Mouse (Mus musculus) forebrain, embryonic 14.5 days (tissue): ENCODE results near the gene Gpr146. TPM values are rescaled to one million over a fixed set of nuclear protein-coding genes. Genes with fewer than 3 reads are reported as not detected.

Experiments
- ATAC-seq: fragments of 200-750 bp; cut with Nextera tagmentation; 2 replicates; pipeline ENCODE4 v1.8.0; 2017; ENCODE audit warnings: mild to moderate bottlenecking, moderate library complexity
- DNase-seq: peaks from one replicate; pipeline ENCODE4 v3.0.0-alpha.2; 2015; ENCODE audit warnings: low spot score
- H3K27ac ChIP-seq: fragments of 300-500 bp; sonication (generic); 2 replicates; pipeline ENCODE4 v1.5.1; 2014; ENCODE audit warnings: low read depth, mild to moderate bottlenecking, control low read depth, low read length, moderate library complexity
- H3K27me3 ChIP-seq: fragments of 300-500 bp; sonication (generic); replicated peaks from 2 replicates; pipeline ENCODE4 v1.6.1; 2014; ENCODE audit warnings: low read length, control low read depth, mixed read lengths; ENCODE audit not compliant: control insufficient read depth, insufficient read depth
- H3K36me3 ChIP-seq: fragments of 300-500 bp; sonication (generic); 2 replicates; pipeline ENCODE4 v1.6.1; 2014; ENCODE audit warnings: low read length, control low read depth; ENCODE audit not compliant: control insufficient read depth, insufficient read depth
- H3K4me1 ChIP-seq: fragments of 300-500 bp; sonication (generic); 2 replicates; pipeline ENCODE4 v1.6.1; 2014; ENCODE audit warnings: antibody characterized with exemption, low read length, control low read depth; ENCODE audit not compliant: control insufficient read depth, insufficient read depth
- H3K4me2 ChIP-seq: fragments of 300-500 bp; sonication (generic); 2 replicates; pipeline ENCODE4 v1.6.1; 2014; ENCODE audit warnings: mild to moderate bottlenecking, control low read depth, low read length
- H3K4me3 ChIP-seq: fragments of 300-500 bp; sonication (generic); 2 replicates; pipeline ENCODE4 v1.5.1; 2014; ENCODE audit warnings: low read depth, low read length, control low read depth
- H3K9ac ChIP-seq: fragments of 300-500 bp; sonication (generic); 2 replicates; pipeline ENCODE4 v1.6.1; 2014; ENCODE audit warnings: mild to moderate bottlenecking, low read length, control low read depth, moderate library complexity
- H3K9me3 ChIP-seq: fragments of 300-500 bp; sonication (generic); replicated peaks from 2 replicates; pipeline ENCODE4 v1.6.1; 2016; ENCODE audit warnings: low read length, control low read depth, mixed read lengths; ENCODE audit not compliant: control insufficient read depth
- WGBS: fragments of 180-500 bp; shearing (Covaris S2); extraction: QIAGEN DNeasy Blood & Tissue Kit; methylation state at CpG from one replicate; pipeline ENCODE4 v1.1.7; 2014; 5-methylcytosine and 5-hydroxymethylcytosine counted together
- polyA plus RNA-seq: library from polyadenylated mRNA; unstranded; fragments of >200 nt; fragmentation: Nextera tagmentation; extraction: Ambion mirVana; gene quantifications from 2 replicates; pipeline ENCODE4 v1.2.1, GENCODE M21; 2014

Gpr146 gene
- polyA plus RNA-seq, 1 experiment from 2014 or later: 0.93 TPM

- Histone ChIP-seq H3K27ac (no peak within 1 kb of the TSS), H3K9me3 (no peaks in the 10 kb centered on the region), H3K4me3 (no peak within 1 kb of the TSS), H3K9ac (no peak within 1 kb of the TSS), H3K4me2 (no peak within 1 kb of the TSS), H3K4me1 (no peaks in the 10 kb centered on the region), H3K27me3 (no peaks in the 10 kb centered on the region), H3K36me3 (no peaks in the 10 kb centered on the region)
- WGBS: 60% methylated on average over 6 of the region's 6 CpGs
- DNase-seq (no peak), ATAC-seq (no peak)
Observed at GRCm38 (mm10) chr5:139352317-139352716, 25.2 kb upstream of the Gpr146 start, which contains the start of gene Cyp2w1. Gene Cyp2w1, plus strand, starts transcription at chr5:139352617.

DNA sequence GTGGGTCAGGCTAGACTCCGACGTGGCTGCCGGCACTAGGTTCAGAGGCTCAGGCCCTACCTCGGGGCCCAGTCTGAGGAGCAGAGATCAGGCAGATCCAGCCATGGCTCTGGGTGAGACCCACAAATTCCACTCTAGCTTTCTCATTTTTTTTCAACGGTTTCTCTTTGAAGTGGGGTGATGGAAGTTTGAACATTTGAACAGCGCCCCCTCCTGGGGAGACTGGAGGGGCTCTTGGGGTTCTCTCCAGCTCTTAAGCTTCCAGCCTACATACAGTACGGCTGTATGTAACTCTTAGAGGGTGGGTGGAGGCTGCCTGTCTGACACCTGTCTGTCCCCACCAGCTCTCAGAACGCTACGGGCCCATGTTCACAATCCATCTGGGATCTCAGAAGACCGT, 24.0 kb upstream of the Gpr146 start:
- no peak for ATAC-seq
- 63% methylated on average over 10 of the region's 10 CpGs for WGBS
- DNase-seq: no peak
- no peaks in the 10 kb centered on the region for H3K4me1 ChIP-seq
- H3K36me3 ChIP-seq: 0 out of 2 replicates have a peak, but pooled peaks cover under 1% of the 10 kb centered on the region
- H3K9me3 ChIP-seq: no peaks in the 10 kb centered on the region
- no peaks in the 10 kb centered on the region for H3K27me3 ChIP-seq
- no peak overlapping the region for H3K4me2 ChIP-seq
- no peak overlapping the region for H3K9ac ChIP-seq
- H3K27ac ChIP-seq: no peak overlapping the region
- H3K4me3 ChIP-seq: no peak overlapping the region

DNA sequence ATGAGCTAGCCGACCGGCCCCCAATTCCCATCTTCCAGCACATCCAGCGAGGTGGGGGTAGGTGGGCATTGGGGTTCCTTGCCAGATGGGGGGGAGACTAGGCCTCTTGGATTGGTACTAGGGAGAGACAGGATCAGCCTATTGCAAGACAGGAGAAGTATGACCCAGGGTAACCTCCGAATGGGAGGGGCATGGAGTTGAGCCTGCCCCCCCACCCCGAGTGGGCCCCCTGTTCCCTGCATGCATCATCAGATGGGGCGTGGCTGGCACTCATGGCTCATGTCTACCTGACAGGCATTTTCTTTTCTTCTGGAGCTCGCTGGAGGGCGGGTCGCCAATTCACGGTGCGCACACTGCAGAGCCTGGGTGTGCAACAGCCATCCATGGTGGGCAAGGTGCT, 23.6 kb upstream of the Gpr146 start:
- Histone ChIP-seq H3K4me3 (no peak overlapping the region), H3K27me3 (no peaks in the 10 kb centered on the region), H3K36me3 (0 out of 2 replicates have a peak, but pooled peaks cover 4% of the 10 kb centered on the region), H3K4me1 (no peaks in the 10 kb centered on the region), H3K4me2 (no peak overlapping the region), H3K27ac (no peak overlapping the region), H3K9me3 (no peaks in the 10 kb centered on the region), H3K9ac (no peak overlapping the region)
- no peak for ATAC-seq
- DNase-seq: no peak
- 81% methylated on average over 11 of the region's 11 CpGs for WGBS

DNA sequence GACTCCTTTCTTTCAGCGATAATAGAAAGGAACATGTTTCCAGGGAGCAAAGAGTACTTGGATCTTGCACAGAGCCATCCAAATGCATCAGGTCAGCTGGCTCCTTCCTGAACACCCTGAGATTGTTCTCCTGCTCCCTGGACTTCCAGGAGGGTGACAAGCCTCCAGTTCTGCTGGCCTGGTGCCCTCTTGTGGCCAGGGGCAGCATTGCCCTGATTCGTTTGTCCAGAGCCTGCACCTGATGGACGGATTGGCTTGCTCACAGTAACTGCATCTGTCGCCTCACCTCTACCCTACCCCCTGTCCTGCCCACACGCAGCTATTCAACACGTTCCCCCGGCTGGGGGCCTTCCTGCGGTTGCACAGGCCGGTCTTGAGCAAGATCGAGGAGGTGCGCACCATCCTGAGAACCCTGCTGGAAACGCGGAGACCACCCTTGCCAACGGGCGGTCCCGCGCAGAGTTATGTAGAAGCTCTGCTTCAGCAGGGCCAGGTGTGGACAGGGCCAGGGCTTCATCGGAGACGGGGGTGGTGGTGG, 22.2 kb upstream of the Gpr146 start:
- no peaks in the 10 kb centered on the region for H3K9me3 ChIP-seq
- no peak overlapping the region for H3K27ac ChIP-seq
- no peak overlapping the region for H3K4me3 ChIP-seq
- no peaks in the 10 kb centered on the region for H3K27me3 ChIP-seq
- no peak overlapping the region for H3K4me2 ChIP-seq
- 0 out of 2 replicates have a peak, but pooled peaks cover 7% of the 10 kb centered on the region for H3K36me3 ChIP-seq
- H3K4me1 ChIP-seq: no peaks in the 10 kb centered on the region
- ATAC-seq (peak; percentile 30; the same call in 1 of the 2 replicates), DNase-seq (peak; percentile 64)
- H3K9ac ChIP-seq: no peak overlapping the region
- whole genome bisulfite sequencing: 37% methylated on average over 19 of the region's 19 CpGs

DNA sequence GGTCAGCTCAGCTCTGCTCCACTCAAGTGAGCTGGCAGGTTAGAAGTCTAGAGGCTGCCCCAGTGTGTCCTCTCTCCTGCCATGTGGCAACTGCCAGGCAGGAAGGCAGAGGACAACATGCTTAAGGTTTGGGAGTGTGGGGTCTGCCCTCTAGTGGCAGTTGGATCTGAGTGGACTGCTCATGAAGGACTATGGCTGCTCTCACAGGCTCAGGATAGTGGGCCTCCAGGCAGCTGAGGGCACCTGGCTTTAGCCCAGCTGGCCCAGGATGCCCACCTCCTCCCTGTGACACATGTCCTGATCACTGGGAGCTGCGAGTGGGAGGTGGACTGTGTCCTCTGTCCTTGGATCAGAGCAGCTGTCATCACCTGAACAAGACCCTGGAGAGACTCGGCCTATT, 18.8 kb upstream of the Gpr146 start:
- H3K4me1 ChIP-seq: no peaks in the 10 kb centered on the region
- H3K9me3 ChIP-seq: no peaks in the 10 kb centered on the region
- WGBS: 82% methylated on average over 2 of the region's 2 CpGs
- no peak overlapping the region for H3K9ac ChIP-seq
- H3K27me3 ChIP-seq: no peaks in the 10 kb centered on the region
- H3K4me3 ChIP-seq: no peak overlapping the region
- no peak overlapping the region for H3K4me2 ChIP-seq
- DNase-seq: no peak
- H3K27ac ChIP-seq: no peak overlapping the region
- H3K36me3 ChIP-seq: peaks cover 12% of the 10 kb centered on the region; the same call in 1 of the 2 replicates
- ATAC-seq: peak; percentile 42; the same call in 1 of the 2 replicates

DNA sequence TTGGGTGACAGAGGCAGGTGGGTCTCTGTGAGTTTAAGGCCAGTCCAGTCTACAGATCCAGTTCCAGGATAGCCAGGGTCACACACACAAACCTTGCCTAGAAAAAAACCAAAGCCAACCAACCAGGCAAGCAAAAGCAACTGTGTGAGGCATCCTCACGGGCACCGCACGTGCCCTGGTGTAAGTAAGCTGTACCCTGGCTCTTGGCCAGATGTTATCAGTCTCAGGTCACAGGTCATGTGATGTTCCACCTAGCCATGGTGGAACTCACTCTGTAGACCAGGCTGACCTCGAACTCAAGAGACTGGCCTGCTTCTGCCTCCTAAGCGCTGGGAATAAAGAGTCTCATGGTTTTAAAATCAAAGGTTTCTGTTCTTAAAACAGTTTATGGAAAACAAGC, 18.3 kb upstream of the Gpr146 start:
- Histone ChIP-seq H3K4me3 (no peak overlapping the region), H3K4me2 (no peak overlapping the region), H3K4me1 (no peaks in the 10 kb centered on the region), H3K27me3 (no peaks in the 10 kb centered on the region), H3K9me3 (no peaks in the 10 kb centered on the region), H3K27ac (no peak overlapping the region), H3K36me3 (peaks cover 12% of the 10 kb centered on the region; the same call in 1 of the 2 replicates), H3K9ac (no peak overlapping the region)
- WGBS: 98% methylated on average over 5 of the region's 5 CpGs
- DNase-seq (no peak), ATAC-seq (no peak)

DNA sequence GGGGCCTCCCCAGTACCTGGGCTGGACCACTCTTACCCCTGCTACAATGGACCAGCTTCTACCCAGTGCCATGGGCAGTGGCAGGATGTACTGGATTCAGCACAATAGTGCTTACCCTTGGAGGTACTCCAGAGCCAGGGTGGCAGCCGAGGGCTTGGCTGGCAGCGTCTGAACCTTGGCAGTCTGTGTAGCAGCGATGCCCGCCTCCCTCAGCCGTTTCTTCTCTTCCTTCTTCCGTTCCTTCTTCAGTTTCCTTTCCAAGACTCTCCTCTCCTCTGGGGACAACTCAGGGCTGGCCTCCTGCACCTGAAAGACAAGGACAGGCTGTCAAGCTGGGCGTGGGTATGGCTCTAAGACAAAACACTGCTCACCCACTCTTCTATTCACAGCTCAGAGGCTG, 13.6 kb upstream of the Gpr146 start:
- no peaks in the 10 kb centered on the region for H3K9me3 ChIP-seq
- no peak overlapping the region for H3K4me3 ChIP-seq
- H3K9ac ChIP-seq: no peak overlapping the region
- DNase-seq (no peak), ATAC-seq (no peak)
- H3K4me1 ChIP-seq: no peaks in the 10 kb centered on the region
- no peak overlapping the region for H3K27ac ChIP-seq
- H3K4me2 ChIP-seq: no peak overlapping the region
- no peaks in the 10 kb centered on the region for H3K27me3 ChIP-seq
- 70% methylated on average over 7 of the region's 7 CpGs for WGBS
- H3K36me3 ChIP-seq: peaks cover 8% of the 10 kb centered on the region; the same call in 1 of the 2 replicates

GRCm38 (mm10) chr5:139364260-139364910, 13.1 kb upstream of the Gpr146 start:
- peaks cover 8% of the 10 kb centered on the region; the same call in 1 of the 2 replicates for H3K36me3 ChIP-seq
- H3K27me3 ChIP-seq: no peaks in the 10 kb centered on the region
- no peak overlapping the region for H3K4me2 ChIP-seq
- no peak overlapping the region for H3K4me3 ChIP-seq
- no peak overlapping the region for H3K9ac ChIP-seq
- H3K4me1 ChIP-seq: no peaks in the 10 kb centered on the region
- no peaks in the 10 kb centered on the region for H3K9me3 ChIP-seq
- WGBS: 41% methylated on average over 12 of the region's 12 CpGs
- peak; percentile 65; the same call in 1 of the 2 replicates for ATAC-seq
- peak; percentile 88 for DNase-seq
- no peak overlapping the region for H3K27ac ChIP-seq

DNA sequence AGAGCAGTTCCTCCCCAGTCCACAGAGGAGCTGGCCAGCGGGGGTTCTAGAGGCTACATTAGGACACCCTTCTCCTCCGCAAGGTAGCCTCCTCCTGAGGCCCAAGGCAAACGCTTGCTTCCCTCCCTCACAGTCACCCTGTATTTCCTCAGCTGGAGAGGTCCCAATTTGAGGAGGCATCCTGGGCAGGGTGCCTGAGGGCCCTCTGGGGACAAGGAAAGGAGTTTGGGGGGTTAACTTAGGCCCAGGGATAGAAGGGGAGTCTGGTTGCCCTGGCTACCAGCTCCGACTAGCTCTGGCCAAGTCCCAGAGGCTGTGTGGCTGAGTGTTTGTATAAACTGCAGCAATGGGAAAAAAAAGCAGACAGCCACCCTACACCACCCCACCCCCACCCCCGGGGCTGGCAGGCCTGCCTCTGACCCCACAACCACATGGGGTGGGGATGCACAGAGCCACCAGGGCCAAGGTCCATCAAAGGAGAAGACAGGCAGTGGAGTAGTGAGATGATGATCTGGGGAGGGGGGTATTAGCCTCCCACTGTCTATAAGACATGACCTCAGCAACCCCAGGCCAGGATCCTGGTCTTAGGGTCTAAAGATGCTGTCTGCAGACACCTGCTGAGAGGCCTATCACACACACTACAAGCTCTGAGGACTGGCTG, 12.5 kb upstream of the Gpr146 start:
- Histone ChIP-seq H3K9me3 (no peaks in the 10 kb centered on the region), H3K4me2 (no peak overlapping the region), H3K4me1 (no peaks in the 10 kb centered on the region), H3K27ac (no peak overlapping the region), H3K4me3 (no peak overlapping the region), H3K9ac (no peak overlapping the region), H3K36me3 (peaks cover 7% of the 10 kb centered on the region; the same call in 1 of the 2 replicates), H3K27me3 (no peaks in the 10 kb centered on the region)
- no peak for ATAC-seq
- 40% methylated on average over 5 of the region's 5 CpGs for WGBS
- no peak for DNase-seq
